Mouse (Mus musculus) cerebellum, adult 18-20 months (tissue): ENCODE measurements around the gene Bmx.
A peak's percentile ranks its signal among the peaks of the same experiment; 100 is the strongest.

ENCODE experiments used
- DNase-seq, 2 experiments: peaks; one replicate each; pipeline ENCODE4 v3.0.0; 2021

Bmx gene

DNA sequence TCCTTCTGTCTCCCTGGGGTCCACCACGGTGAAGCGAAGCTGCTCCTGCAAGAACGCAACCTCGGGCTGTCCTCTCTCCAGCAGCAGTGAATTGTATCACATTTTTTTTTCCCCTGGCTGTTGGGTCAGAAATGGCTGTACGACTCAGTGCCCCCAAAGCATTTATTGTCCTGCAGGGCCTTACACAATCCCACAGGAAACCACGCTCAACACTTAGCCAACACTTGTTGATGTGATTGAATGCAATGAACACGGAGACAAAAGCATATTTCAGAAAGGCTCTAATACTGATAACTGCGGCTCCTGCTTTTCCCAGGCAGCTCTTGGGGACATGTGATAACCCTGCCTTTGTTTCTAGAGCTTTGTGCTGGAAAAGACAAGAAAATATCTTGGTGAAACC lies at the start of gene Bmx:
Gene Bmx (minus strand): TSS at position 137 of the 400 bp plus-strand sequence.
- no peak for DNase-seq

DNA sequence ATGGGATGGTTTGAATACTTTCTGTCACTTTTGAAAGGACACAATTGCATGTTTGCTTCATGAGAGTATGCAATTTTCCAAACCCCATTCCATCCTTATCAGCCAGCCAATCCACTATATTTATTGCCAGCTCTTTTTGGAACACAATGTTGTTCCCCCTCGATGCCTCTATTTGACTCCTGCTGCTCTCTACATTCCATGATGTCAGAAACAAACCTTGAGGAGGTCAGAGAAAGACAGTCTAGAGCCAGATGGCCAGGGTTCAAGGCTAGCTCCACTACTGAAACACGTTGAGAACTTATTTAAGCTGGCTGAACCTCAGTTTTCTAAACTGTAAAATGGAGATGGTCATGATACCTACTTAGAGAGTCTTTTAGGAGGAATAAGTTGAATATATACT lies 48.3 kb upstream of the Bmx start:
- DNase-seq: no peak

DNA sequence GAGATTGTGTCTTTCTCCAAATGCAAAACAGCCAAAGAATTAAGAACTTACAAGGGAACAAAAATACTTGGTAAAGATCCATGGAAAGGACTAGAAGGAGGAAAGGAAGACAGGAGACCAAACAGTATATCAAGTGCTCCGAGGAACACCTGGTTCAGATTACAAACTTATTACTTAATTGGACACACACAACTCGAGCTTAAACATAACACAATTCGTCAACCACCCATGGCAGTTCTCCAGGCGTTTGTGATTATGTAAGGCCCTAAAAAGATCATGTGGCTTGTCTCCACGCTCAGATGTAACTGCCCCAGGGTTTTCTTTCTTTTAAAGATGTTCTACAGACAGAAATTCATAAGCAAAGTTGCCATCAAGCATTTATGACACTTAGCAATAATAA lies 33.2 kb upstream of the Bmx start:
- DNase-seq: no peak

GRCm38 (mm10) chrX:164287077-164287476 lies 29.1 kb upstream of the Bmx start:
- peak in 1 of 2 experiments; percentile 2 for DNase-seq

DNA sequence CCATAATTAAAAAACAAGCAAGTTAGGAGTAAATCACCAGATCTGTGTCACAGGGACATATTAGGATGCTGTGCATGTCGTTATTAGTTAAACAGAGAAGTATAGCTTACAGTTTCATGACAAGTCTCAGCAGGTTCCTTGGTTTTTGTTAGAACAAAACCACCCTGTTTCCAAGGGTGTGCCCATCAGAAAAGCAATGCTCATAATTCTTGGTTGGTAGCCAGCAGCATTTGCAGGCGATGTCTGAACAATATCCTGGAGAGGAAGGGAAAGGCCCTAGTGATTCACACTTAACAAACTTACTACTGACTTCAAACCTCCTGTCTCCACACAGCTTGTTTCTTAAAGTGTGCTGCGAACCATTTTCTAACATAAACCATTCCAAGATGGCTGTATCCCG lies 25.8 kb upstream of the Bmx start:
- no peak for DNase-seq

DNA sequence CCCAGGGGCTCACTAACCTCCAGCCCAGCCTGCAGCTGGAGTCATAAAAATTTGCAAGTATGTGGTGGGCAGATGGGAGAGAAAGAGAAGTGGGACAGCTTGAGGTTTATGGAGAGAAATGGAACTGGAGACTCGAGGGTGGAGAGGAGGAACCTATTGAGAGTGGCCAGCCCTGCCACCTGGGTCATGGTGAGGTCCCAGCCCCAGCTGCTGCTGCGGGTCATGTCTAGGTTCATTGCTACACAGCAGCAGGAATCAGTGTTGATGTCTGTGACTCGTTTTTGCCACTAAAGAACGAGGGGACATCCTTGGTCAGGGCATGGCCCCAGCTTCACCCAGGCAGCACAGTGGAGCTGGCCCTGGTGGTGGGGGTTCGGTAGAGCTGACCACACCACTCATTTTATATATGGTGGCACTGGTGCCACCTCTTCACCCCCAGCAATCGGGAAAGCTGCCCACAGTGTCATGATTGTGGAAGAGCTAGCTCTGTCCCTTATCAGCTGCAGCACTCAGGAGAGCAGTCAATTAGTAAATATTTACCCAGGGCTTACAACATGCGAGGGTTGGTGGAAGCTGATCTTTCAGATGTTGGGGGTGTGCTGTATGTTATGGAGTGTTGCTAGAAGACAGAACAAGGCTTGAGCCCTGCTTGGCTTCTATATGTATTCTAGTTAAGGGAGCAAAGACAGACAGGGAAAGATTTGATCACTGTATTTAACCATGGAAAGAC lies 23.1 kb upstream of the Bmx start:
- no peak for DNase-seq

DNA sequence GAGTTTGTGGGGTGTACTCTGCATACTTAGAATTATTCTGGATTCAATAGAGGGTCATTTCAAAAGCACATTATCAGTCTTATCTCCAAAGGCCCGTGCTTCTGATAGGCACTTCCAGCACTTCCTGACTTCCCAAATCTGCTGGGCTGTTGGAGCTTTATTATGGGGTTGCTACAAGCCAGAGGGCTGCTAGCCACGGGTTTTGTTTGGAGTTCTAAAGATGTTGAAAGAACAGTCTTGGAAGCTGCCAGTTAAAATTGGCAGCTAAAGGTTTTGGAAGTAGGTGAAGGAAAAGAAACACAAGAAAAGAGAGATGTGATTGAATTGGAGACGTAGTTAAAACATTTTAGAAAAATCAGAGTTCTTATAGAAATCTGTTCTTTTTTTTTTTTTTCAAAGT lies 17.5 kb upstream of the Bmx start:
- DNase-seq: no peak

DNA sequence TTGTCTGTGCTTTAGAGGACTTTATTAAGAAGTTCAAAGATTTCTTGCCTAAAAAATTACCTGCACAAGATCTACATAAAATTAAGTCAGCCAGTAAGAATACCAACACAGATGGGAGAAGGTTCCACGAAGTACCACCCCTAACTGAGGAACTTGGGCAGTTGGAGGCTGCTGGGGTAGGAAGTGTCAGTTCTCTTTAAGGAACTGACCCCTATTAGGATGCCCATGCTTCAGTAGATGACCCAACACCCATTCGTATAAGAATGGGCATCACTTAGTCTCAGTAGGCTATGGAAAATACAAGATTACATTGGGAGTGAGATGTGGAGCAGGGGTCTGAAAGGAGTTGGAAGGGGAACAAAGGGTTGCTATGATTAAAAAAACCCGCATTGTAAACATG lies 12.6 kb upstream of the Bmx start:
- no peak for DNase-seq

GRCm38 (mm10) chrX:164269285-164269761 lies 11.3 kb upstream of the Bmx start, which contains the start of gene Pir:
TSS of gene Pir (plus strand) at chrX:164269371.
- DNase-seq: peak; percentile 3 to 14

- DNase-seq: no peak
Measured at GRCm38 (mm10) chrX:164264861-164265260, 6.9 kb upstream of the Bmx start.

DNA sequence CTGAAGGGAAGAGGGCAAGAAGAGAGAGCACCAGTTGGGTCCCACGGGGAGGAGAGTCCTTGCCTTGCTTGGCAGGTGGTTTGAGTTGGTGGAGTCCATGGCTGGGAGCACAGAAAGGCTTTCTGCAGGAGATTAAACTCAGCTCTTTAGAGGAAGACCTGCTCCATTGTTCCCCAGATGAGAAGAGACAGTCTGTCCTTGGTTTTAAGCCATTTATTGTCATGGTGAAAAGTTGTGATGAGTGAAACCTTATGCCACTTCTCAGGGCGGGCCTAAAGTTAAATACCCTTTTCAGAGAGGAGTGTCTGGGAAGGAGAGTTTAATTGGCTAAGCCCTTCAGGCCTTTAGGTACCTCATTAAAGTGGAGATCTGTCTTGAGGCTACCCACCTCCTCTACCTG lies 4.3 kb upstream of the Bmx start:
- DNase-seq: no peak

- no peak for DNase-seq
Measured at GRCm38 (mm10) chrX:164258662-164259061, 669 bp upstream of the Bmx start.

- DNase-seq: no peak
Measured at GRCm38 (mm10) chrX:164256527-164256926, 1.5 kb downstream of the Bmx start.

- DNase-seq: no peak
Measured at GRCm38 (mm10) chrX:164246722-164247121, 11.3 kb downstream of the Bmx start.

DNA sequence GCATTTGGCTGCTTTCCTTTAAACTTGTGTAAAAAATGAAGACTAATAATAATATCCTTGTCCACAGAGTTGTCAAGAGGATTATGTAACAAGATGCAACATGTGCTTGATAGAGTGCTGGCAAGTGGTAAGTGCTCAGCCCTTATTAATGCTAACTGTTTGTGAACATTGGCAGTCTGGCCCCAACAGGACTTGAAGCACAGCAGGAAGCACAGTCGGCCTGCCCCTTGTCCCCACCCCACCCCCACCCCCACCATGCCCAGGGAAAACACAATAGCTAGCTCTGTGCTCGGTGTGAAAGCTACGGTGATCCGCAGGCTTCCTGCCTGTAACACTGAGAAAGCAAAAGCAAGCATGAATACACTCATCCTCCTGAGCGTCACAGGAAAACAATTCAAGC lies 12.3 kb downstream of the Bmx start:
- no peak for DNase-seq

DNA sequence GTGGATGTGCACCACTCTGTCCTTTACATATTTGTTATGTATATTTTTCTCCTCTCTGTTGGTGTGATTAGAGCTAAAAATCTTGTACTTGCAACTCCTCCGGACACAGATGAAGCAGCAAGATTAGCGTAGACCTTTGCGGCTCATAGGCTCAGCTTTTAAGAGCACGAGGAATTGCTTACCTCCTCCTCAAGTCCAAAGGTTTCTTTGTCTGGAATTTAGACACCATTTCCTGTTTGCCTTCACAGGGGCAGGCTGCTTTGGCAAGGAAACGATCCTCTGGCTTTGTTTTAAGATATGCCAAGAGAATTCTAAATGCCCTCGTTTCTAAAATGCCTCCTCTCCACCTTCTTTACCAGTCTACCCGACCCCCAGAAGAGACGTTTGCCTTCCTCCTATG lies 24.6 kb downstream of the Bmx start:
- no peak for DNase-seq

GRCm38 (mm10) chrX:164221989-164222388 lies 36.0 kb downstream of the Bmx start:
- DNase-seq: peak in 1 of 2 experiments; percentile 2

GRCm38 (mm10) chrX:164200547-164200946 lies 57.4 kb downstream of the Bmx start:
- no peak for DNase-seq

DNA sequence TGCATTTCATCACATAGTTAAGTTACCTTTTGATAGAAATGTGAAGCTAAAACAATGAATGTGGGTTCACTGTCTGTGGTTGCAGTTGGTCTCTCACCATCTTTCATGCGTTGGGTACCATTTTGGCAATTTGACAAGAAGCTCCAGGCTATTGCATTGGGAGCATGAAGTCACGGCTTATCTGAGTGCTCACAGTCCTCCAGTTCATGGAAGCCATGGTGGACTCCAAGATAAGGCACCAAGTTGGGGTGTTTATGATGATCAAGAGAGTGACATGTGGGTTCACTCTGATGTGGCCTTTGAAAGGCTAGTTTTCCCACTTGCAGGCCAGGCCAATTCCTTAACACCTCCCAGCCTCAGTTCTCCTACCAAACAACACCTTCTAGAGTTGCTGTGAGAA lies 60.3 kb downstream of the Bmx start:
- no peak for DNase-seq

DNA sequence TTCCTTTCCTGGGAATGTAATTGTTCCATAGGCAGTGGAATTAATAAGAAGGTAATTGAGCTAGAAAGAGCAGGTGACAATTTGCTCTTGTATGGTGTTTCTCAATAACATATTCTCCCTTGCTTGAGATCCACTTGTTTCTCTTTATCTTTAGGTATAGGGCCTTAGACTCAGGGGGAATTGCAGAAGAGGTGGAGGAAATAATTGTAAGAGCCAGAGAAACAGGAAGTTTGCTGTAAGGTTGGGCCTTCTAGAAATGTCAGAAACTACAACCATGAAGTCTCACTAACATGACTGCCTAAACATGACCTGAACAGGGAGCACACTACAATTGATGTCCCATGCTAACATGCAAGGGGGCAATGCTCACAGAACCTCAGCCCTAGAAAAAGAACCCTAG lies 68.1 kb downstream of the Bmx start:
- DNase-seq: no peak

GRCm38 (mm10) chrX:164183844-164184243 lies 74.1 kb downstream of the Bmx start:
- DNase-seq: peak; percentile 30 to 40

GRCm38 (mm10) chrX:164179746-164180145 lies 78.2 kb downstream of the Bmx start:
- peak; percentile 48 to 52 for DNase-seq

GRCm38 (mm10) chrX:164178856-164179255 lies 79.1 kb downstream of the Bmx start:
- no peak for DNase-seq

- no peak for DNase-seq
Measured at GRCm38 (mm10) chrX:164175780-164176179, 82.2 kb downstream of the Bmx start.

DNA sequence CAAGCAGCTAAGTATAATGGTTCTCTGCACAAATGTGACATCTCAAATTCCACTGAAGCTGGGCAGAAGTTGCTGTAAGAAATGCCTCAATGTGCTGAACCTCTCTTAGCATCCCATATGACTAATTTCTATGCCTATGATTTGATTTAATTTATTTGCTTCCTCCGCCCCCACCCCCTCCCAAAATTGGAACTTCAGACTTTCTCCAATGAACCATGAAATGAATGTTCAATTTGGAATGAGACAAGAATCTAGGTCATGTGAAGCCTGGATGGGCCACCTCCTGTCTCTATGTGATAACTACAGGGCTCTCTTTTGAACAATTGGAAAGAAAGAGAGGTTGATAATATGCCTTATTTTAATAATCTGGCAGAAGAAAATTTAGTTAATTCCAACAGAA lies 82.7 kb downstream of the Bmx start:
- no peak for DNase-seq
